Mouse (Mus musculus) large intestine, adult 2 months (tissue): Measurements from ENCODE around the gene Pdk1. TPM values are rescaled to one million over a fixed set of nuclear protein-coding genes. Genes with fewer than 3 reads are reported as not detected.

Experiments
- DNase-seq: peaks from one replicate; pipeline ENCODE4 v3.0.0-alpha.2; 2012; ENCODE audit warnings: low read depth, low spot score
- WGBS: fragments of 180-500 bp; shearing (Covaris S2); methylation state at CpG from one replicate; pipeline ENCODE4 v1.1.7; 2018; 5-methylcytosine and 5-hydroxymethylcytosine counted together
- polyA plus RNA-seq: library from polyadenylated mRNA; depleted of rRNA; stranded (reverse); fragments of >200 nt; gene quantifications from 2 replicates; pipeline ENCODE4 v1.2.3, GENCODE M21; 2012; rRNA removed

The Pdk1 gene
- polyA plus RNA-seq, 1 experiment = 8.8 TPM

GRCm38 (mm10) chr2:71934046-71934445 lies 61.0 kb downstream of the Pdk1 start:
- WGBS = 40% methylated on average over 8 of the region's 8 CpGs
- no peak for DNase-seq

GRCm38 (mm10) chr2:71936711-71937110 lies 63.7 kb downstream of the Pdk1 start:
- 100% methylated on average over 1 of the region's 1 CpGs for WGBS
- no peak for DNase-seq

GRCm38 (mm10) chr2:71937649-71938308 lies 64.8 kb downstream of the Pdk1 start:
- no peak for DNase-seq
- WGBS = 81% methylated on average over 3 of the region's 3 CpGs

- WGBS = 56% methylated on average over 6 of the region's 6 CpGs
- DNase-seq = no peak
Measured at GRCm38 (mm10) chr2:71938716-71939393, 65.8 kb downstream of the Pdk1 start.

GRCm38 (mm10) chr2:71941005-71941720 lies 68.1 kb downstream of the Pdk1 start:
- no peak for DNase-seq
- 94% methylated on average over 3 of the region's 3 CpGs for WGBS

- DNase-seq = no peak
- WGBS = 89% methylated on average over 5 of the region's 5 CpGs
Measured at GRCm38 (mm10) chr2:71941721-71942087, 68.7 kb downstream of the Pdk1 start.

- DNase-seq = no peak
- WGBS = 84% methylated on average over 4 of the region's 4 CpGs
Measured at GRCm38 (mm10) chr2:71951212-71951611, 78.2 kb downstream of the Pdk1 start.

Other genes starting within 250 kb of the Pdk1 start
- gene Itga6, start 127.6 kb upstream of the Pdk1 start, polyA plus RNA-seq = 58.6 and 81.2 TPM in 2 replicates
- gene Rapgef4, start 108.0 kb downstream of the Pdk1 start, polyA plus RNA-seq = 1.3 and 2.5 TPM in 2 replicates